Mouse (Mus musculus) hematopoietic stem cell, adult 5-6 weeks (primary cell): ENCODE results near the gene Cnr1. TPM values are rescaled to one million over a fixed set of nuclear protein-coding genes. Genes with fewer than 3 reads are reported as not detected.

ENCODE experiments used
- ATAC-seq, 2 experiments: fragments of 125-278 bp in 1 of 2; replicated peaks in 1 of 2; 2 replicates each; pipeline ENCODE4 v1.8.0; 2016 to 2017; ENCODE audit warnings: inconsistent platforms in 2 of 2, mild to moderate bottlenecking in 2 of 2, moderate number of reproducible peaks in 2 of 2, low read depth in 1 of 2, moderate TSS enrichment in 1 of 2; ENCODE audit not compliant: low FRiP score in 2 of 2, poor library complexity in 2 of 2, severe bottlenecking in 2 of 2, insufficient read depth in 1 of 2, low TSS enrichment in 1 of 2
- total RNA-seq: library from RNA; stranded (forward); fragments of 172-1452, 232-1000 nt; gene quantifications from 2 replicates; pipeline ENCODE4 v1.2.3, GENCODE M21; 2017

Gene Cnr1
- total RNA-seq, 1 experiment from 2014 or later = 0.50 TPM

DNA sequence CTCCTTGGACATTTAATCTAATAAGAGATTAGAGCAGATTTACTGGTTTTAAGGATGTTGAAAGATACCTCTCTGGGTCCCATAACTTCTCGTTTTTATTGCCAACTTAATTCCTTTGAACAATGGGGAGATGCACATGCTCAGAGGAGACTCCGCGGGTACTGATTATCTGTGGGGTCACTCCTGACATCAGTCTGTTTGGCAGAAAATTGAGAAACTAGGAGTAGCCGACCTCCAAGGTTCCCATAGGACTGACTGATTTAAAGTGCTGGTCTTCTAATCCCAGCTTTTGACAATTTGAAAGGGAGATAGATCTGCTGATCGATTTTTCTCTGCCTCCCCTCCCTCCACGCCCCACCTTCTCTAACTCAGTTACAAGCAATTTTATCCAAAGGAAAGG, 1.6 kb downstream of the Cnr1 start:
- ATAC-seq = no peak

DNA sequence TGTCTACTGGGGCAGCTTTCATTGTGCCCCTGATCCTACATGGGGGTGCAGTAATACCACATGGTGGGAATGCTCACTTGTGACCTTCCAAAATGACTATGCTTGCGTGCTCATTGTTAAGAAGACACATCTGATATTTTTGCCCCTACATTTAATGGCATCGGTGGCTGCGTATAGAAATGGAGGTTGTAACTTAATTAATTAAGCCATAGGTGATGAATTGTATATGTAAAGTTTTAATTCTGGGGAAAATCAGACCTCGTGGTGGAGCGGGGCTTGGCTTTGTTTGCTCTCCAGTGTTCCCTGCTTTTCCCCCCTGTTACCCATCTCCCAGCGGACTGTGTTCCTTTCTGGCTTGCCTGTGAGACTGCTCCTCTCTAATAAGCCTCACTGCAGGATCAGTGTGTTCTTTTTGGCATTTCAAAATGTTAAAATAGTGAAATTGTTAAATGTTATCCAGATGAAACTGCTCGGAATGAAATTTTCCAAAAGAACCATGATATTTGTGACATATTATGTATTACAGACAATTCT, 2.4 kb downstream of the Cnr1 start:
- ATAC-seq = no peak

DNA sequence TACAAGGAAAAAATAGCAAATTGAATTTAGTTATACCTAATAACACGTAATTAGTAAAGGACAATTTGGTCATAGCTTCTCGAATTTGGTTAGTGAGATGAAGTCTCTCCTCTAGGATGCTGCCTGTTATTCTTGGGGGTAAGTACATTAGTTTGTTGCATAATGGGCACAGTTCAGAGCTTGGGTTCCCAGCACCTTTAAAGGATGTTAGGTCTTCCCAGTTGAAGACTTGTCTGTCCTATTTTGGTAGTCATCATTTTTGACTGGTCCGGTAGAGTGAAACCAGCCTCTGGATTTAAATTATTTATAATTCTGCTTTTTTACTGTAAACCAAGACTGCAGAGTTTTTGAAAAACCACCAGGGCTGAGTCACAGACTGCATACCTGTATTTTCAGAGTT, 3.3 kb downstream of the Cnr1 start:
- ATAC-seq = no peak

DNA sequence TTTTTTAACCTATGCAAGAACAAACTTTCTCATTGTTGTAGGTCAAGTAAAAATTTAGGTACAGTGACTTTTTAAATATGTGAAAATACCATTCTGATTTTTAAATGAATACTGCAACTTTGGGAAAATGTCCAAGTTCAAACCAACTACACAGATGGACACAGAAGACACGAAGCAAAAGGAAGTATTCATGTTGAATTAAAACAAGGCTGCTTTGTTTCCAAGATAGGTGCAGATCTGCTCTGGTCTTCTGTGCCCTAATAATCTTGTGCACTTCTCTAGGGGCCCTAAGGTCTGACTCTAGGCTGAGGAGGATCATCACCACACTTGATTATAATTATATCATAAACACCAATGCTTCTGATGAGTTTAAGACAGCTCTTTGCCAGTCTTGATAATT, 4.1 kb downstream of the Cnr1 start:
- no peak for ATAC-seq

DNA sequence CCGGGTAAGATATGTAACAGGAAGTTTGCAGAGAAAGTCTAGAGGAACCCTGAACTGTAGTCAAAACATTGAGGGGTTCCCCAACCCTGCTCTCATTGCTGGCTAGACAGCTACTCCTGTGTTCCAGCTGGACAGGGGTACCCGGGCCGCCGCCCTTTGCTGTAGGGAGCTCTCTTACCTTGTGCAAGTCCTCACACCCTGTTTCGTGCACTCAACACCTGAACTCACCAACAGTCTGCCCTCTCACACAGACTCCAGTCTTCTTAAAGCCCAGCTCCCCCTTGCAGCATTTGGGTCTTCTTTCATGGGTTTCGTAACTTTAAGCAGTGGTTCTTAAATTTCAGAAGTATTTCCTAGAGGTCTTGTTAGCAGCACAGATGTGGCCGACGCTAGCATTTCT, 7.0 kb downstream of the Cnr1 start:
- ATAC-seq = no peak

DNA sequence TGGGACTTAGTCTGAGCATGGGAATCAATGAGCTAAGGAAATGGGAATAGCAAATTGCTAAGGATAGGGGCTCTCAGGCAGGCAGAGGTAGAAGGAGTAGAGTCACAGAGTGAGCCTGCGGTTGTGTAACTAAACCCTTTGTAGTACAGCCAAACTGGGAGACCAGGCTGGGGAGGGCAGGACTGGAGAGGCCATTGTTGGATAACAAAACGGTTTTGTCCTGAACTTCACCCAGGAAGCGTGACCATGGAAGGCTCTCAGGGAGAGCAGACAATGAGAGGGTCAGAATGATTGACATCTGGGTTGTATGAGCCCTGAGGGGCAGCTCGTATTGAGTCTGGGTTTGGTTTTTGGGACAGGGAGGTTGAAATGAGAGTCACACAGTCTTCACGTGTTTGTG, 17.2 kb downstream of the Cnr1 start:
- ATAC-seq = no peak

DNA sequence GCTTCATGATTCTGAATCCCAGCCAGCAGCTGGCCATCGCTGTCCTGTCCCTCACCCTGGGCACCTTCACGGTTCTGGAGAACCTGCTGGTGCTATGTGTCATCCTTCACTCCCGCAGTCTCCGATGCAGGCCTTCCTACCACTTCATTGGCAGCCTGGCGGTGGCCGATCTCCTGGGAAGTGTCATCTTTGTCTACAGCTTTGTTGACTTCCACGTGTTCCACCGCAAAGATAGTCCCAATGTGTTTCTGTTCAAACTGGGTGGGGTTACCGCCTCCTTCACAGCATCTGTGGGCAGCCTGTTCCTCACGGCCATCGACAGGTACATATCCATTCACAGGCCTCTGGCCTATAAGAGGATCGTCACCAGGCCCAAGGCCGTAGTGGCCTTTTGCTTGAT, 19.5 kb downstream of the Cnr1 start:
- ATAC-seq = no peak

DNA sequence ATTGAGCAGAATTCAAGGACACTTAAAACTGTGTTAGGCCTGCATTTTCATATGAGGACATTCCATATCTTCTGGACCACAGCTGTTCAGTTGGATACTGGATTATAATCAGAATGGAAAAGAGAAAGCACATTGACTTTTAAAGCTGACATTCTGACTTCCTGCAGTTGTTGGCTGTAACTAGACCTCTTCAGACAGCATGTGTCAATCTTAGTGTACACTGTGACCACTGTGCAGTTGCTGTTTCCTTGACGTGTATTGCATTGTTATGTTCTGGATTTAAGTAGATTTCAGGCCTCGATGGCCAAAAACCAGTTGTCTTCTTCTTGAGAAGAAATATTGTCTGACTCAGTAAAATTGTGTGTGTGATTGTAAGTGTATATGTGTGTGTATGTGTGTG, 21.3 kb downstream of the Cnr1 start:
- no peak for ATAC-seq

DNA sequence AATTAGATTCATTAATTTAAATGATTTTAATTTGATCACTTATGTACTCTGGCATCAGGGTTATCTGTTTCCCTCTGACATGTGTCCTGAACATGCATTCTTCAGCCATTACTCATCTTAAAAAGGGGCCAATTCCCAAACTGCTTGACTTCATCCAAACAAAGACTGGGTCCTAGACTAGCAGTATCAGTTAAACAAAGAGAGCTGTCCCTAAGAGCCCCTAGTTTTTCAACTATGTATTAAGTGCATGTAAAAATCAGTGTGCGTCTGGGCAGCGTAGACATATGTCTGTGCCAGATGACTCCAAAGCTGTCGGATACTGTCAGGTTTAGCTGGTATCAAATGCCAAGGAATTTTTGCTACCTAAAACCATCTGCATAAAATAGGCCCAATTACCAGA, 23.2 kb downstream of the Cnr1 start:
- ATAC-seq = no peak

DNA sequence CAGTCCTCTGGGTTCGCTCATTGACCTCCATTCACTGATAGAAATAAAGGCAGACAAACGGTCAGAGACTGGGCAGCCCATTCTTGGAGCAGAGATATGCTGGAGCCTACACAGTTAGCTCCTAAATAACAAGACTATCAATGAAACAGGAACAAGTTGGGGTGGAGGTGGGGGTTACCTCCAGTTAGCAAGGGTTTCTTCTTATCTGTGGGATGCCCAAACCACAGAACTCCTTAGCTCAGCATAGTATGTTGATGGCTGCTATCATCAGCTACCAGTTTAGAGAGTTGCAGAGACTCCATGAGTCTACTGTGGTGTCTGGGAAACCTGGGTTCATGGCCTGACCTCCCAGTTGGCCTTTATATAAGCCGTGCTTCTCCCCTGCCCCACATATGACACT, 33.0 kb downstream of the Cnr1 start:
- no peak for ATAC-seq

DNA sequence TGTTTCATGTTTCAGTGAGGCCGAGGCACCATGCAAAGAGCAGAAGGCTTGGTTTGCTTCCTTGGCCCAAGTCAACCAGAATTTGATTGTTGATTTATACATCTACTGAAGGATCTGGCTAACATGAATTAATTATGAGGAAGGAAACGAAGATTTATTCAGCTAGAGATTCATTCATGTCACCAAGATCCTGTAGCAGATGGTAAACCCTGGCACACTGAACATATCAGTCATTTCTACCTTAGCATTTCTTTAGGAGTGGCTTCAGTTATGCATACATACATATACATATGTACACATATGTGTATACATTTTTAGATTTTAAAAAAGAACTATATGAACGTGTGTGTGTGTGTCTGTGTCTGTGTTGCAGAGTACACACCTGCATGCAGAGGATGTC, 34.1 kb downstream of the Cnr1 start:
- ATAC-seq = no peak

DNA sequence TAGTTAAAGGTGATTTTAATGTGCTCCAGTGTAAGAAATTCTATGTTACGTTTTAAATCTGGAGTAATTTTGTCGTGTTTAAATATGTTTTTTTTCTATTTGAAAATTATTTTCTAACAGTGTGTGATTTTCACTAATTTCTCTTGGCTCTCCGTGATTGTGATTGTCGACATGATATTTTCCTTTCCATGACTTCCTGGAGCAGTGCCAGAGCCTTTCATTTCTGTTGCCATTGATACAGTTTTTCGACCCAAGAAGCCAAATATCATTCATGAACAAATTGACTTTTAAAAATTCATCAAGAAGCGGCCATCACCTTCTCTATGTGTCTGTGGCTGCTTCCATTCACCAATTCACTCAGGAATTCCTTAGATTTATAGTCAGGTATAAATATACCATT, 35.4 kb downstream of the Cnr1 start:
- no peak for ATAC-seq

DNA sequence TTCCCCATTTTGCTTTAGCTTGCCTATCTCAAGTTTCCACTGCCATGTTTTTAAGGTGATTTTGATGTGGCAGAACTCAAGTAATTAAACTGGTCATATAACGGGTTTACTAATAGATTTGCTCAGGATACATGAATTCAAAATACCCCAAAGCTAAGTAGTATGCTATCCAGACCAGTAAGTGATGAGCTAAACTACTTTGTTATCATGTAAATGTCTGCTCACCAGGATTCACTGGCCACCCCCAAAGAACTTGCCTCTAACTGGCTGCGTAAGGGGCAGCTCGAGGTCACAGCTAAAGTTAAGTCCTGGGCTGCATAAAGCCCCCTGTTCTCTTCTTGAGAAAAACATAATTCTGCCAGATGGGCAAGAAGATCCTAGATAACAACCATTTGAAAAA, 46.3 kb downstream of the Cnr1 start:
- no peak for ATAC-seq

DNA sequence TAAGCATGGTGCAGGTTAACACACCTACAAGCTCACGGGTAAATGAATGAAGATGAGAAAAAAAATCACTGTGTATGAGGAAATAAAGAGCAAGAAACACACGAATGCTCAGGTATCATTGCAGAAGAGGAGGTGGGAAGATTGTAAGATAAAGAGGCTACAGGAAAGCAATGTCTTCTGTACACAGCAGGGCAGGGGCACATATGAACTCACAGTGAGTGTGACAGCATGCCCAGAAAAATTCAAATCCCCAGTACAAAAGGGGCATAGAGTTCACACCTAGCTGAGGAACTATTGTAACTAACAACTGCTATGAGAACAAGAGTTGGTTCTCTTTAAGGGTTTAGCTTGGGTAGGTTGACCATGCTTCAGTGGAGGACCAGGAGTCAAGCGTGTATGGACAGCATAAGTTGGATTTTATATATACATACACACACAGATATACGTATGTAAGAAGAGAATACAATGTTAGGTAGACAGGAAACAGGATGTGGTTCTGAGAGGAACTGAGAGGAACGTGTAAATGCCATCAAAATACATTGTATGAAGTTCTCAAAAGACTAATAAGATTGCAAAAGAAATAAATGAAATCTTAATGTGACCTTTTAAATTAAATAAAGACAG, 64.2 kb downstream of the Cnr1 start:
- ATAC-seq = no peak

DNA sequence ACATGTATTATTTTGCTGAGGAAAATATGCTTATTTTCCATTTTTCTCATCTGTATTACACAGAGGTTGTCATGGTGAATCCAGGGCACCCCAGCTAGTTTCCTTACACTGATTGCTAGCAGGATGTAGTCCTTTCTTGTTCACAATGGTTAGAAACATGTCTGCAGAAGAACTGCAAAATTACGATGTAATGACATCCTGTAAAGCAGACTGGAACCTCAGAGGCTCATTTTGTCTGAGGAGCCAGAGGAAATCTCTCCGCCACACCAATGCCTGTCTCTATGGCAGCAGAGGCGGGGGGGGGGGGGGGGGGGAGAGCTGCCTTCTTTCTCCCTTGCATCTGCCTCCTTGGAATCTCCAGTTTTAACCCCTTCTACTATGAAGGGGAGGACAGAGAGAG, 68.3 kb downstream of the Cnr1 start:
- ATAC-seq = no peak

DNA sequence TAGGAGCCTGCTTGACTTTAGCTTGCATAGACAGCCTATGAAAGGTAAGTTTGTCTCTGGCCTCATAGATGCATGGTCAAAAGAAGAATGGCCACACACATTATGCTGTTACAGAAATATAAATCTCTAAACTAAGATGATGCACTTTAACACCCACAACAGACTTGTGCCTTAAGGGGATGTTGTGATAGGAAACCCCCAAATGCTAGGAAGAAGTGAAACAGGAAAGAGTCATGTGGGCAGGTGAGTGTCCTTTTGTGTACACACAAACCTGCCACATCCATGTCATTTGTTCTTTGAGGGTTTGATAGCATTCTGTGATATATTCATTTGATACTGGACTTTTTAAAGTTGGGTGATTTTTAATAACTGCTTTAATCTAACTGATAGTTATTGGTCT, 72.0 kb downstream of the Cnr1 start:
- ATAC-seq = no peak
